Mouse (Mus musculus) central nervous system, embryonic 11.5 days (tissue): ENCODE results near the gene 4930595M18Rik. TPM values are rescaled to one million over a fixed set of nuclear protein-coding genes. Genes with fewer than 3 reads are reported as not detected.

ENCODE experiments used
- polyA plus RNA-seq: library from polyadenylated mRNA; depleted of rRNA; stranded (reverse); fragments of >200 nt; gene quantifications from 2 replicates; pipeline ENCODE4 v1.2.3, GENCODE M21; 2012; rRNA removed

Gene 4930595M18Rik
- not detected in 2 replicates for polyA plus RNA-seq

GRCm38 (mm10) chrX:81458021-81458420, at the start of gene 4930595M18Rik:
Gene 4930595M18Rik, minus strand, starts transcription at chrX:81458121.

